Mouse (Mus musculus): ENCODE results near the gene Sh3pxd2a. TPM values are rescaled to one million over a fixed set of nuclear protein-coding genes. Genes with fewer than 3 reads are reported as not detected.

Sh3pxd2a gene
- total and polyA plus RNA-seq, 3 experiments: 3.9 to 11.3 TPM; not detected in 1

- no peaks in the 10 kb centered on the region for H3K36me3 ChIP-seq (ENCODE audit: control insufficient read depth in 1 of 2, insufficient read depth in 2 of 2, low read length in 2 of 2)
- no peaks in the 10 kb centered on the region for H3K4me1 ChIP-seq (ENCODE audit: control insufficient read depth in 1 of 2, insufficient read depth in 2 of 2, low read length in 2 of 2)
These were observed 73.3 kb downstream of the Sh3pxd2a start for GRCm38 (mm10) chr19:47390878-47391277.

GRCm38 (mm10) chr19:47387887-47388286 is 76.3 kb downstream of the Sh3pxd2a start:
- H3K27me3 ChIP-seq (ENCODE audit: control insufficient read depth in 1 of 2, insufficient read depth in 2 of 2, low read length in 2 of 2): no peaks in the 10 kb centered on the region
- no peak overlapping the region for H3K9ac ChIP-seq (ENCODE audit: control insufficient read depth, low read depth, low read length, poor library complexity, severe bottlenecking)
- TF ChIP-seq EP300 (IDR thresholded peaks at IDR 0.05; ENCODE audit: low read depth in 1 of 2, low read length in 2 of 2) (no peak), MYC (IDR thresholded peaks at IDR 0.05; ENCODE audit: low read depth, low read length) (no peak), USF2 (IDR thresholded peaks at IDR 0.05; ENCODE audit: borderline replicate concordance in 1 of 2, insufficient read depth in 1 of 2, low read depth in 1 of 2, low read length in 2 of 2) (no peak), E2F4 (IDR thresholded peaks at IDR 0.05; ENCODE audit: borderline replicate concordance, low read depth, low read length) (no peak), USF1 (IDR thresholded peaks at IDR 0.05; ENCODE audit: low read depth, low read length) (no peak), MAZ (IDR thresholded peaks at IDR 0.05; ENCODE audit: low read depth, low read length) (no peak), ZKSCAN1 (IDR thresholded peaks at IDR 0.05; ENCODE audit: low read depth, low read length) (no peak), POLR2AphosphoS5 (IDR thresholded peaks at IDR 0.05; ENCODE audit: borderline replicate concordance, low read depth, low read length) (no peak), NELFE (IDR thresholded peaks at IDR 0.05; ENCODE audit: low read depth, low read length) (no peak), UBTF (IDR thresholded peaks at IDR 0.05; ENCODE audit: borderline replicate concordance, insufficient read depth, low read depth, low read length) (no peak), JUND (IDR thresholded peaks at IDR 0.05; ENCODE audit: low read depth, low read length) (no peak), HCFC1 (IDR thresholded peaks at IDR 0.05; ENCODE audit: low read depth, low read length) (no peak), MEF2A (IDR thresholded peaks at IDR 0.05; ENCODE audit: extremely low read depth, insufficient replicate concordance, low read depth, low read length, poor library complexity, severe bottlenecking) (no peak), ETS1 (IDR thresholded peaks at IDR 0.05; ENCODE audit: low read depth, low read length) (no peak), ELF1 (IDR thresholded peaks at IDR 0.05; ENCODE audit: low read depth, low read length) (no peak), RCOR1 (IDR thresholded peaks at IDR 0.05; ENCODE audit: low read depth, low read length) (no peak), CHD2 (IDR thresholded peaks at IDR 0.05; ENCODE audit: low read length) (no peak)
- H3K27ac ChIP-seq (ENCODE audit: control insufficient read depth, low read depth, low read length): no peak overlapping the region
- H3K36me3 ChIP-seq (ENCODE audit: control insufficient read depth in 1 of 2, insufficient read depth in 2 of 2, low read length in 2 of 2): no peaks in the 10 kb centered on the region
- H3K9me3 ChIP-seq (replicated peaks; ENCODE audit: insufficient read depth, low read length): no peaks in the 10 kb centered on the region
- no peaks in the 10 kb centered on the region for H3K4me1 ChIP-seq (ENCODE audit: control insufficient read depth in 1 of 2, insufficient read depth in 2 of 2, low read length in 2 of 2)
- no peak for DNase-seq (ENCODE audit: low read depth, low spot score)
- no peaks in the 10 kb centered on the region for H3K79me2 ChIP-seq (ENCODE audit: control insufficient read depth, insufficient read depth, low read length, poor library complexity)
- H3K4me3 ChIP-seq (ENCODE audit: control insufficient read depth in 1 of 2, insufficient read depth in 1 of 2, low read depth in 2 of 2, low read length in 2 of 2): no peak overlapping the region

More at GRCm38 (mm10) chr19:47390878-47391277, 73.3 kb downstream of the Sh3pxd2a start:
- no peak overlapping the region for H3K27ac ChIP-seq (ENCODE audit: control insufficient read depth, low read depth, low read length)
- H3K9me3 ChIP-seq (replicated peaks; ENCODE audit: insufficient read depth, low read length): no peaks in the 10 kb centered on the region
- no peaks in the 10 kb centered on the region for H3K27me3 ChIP-seq (ENCODE audit: control insufficient read depth in 1 of 2, insufficient read depth in 2 of 2, low read length in 2 of 2)
- H3K4me3 ChIP-seq (ENCODE audit: control insufficient read depth in 1 of 2, insufficient read depth in 1 of 2, low read depth in 2 of 2, low read length in 2 of 2): no peak overlapping the region
- TF ChIP-seq GATA1 (IDR thresholded peaks at IDR 0.05; ENCODE audit: low read depth, low read length) (no peak), MAFK (IDR thresholded peaks at IDR 0.05; ENCODE audit: borderline replicate concordance, low read depth, low read length) (no peak), CTCF (IDR thresholded peaks at IDR 0.05 in 2 of 3, conservative IDR thresholded peaks at IDR 0.05 in 1 of 3; ENCODE audit: control insufficient read depth in 1 of 3, insufficient read depth in 1 of 3, low read depth in 2 of 3, low read length in 3 of 3, poor library complexity in 1 of 3, severe bottlenecking in 1 of 3) (no peak), POLR2A (IDR thresholded peaks at IDR 0.05; ENCODE audit: control insufficient read depth in 1 of 2, insufficient read depth in 1 of 2, low read depth in 1 of 2, low read length in 2 of 2, poor library complexity in 1 of 2) (no peak), MAZ (IDR thresholded peaks at IDR 0.05; ENCODE audit: low read depth, low read length) (no peak), POLR2AphosphoS5 (IDR thresholded peaks at IDR 0.05; ENCODE audit: borderline replicate concordance, low read depth, low read length) (no peak), EP300 (IDR thresholded peaks at IDR 0.05; ENCODE audit: low read depth in 1 of 2, low read length in 2 of 2) (no peak), BHLHE40 (IDR thresholded peaks at IDR 0.05; ENCODE audit: borderline replicate concordance, low read depth, low read length) (no peak)
- H3K9ac ChIP-seq (ENCODE audit: control insufficient read depth, low read depth, low read length, poor library complexity, severe bottlenecking): no peak overlapping the region
- DNase-seq (ENCODE audit: low read depth, low spot score): no peak
- no peaks in the 10 kb centered on the region for H3K79me2 ChIP-seq (ENCODE audit: control insufficient read depth, insufficient read depth, low read length, poor library complexity)
